Mouse (Mus musculus) liver, embryonic 14.5 days (tissue): ENCODE measurements around the gene Fam184b.

Source experiments
- CTCF ChIP-seq: IDR thresholded peaks from 2 replicates; pipeline ENCODE4 v1.5.1; 2016; ENCODE audit warnings: antibody characterized with exemption, low read depth, control low read depth
- EP300 ChIP-seq: IDR thresholded peaks from 2 replicates; pipeline ENCODE4 v1.6.1; 2016; ENCODE audit warnings: antibody characterized with exemption, low read depth

GRCm38 (mm10) chr5:45481125-45481524 is 158.3 kb downstream of the Fam184b start:
- TF ChIP-seq CTCF (no peak), EP300 (no peak)
